In genomic region chr1:36902533-36903315, GRCm38 (mm10) we compare ENCODE assay signal across 16 mouse cellular contexts. TPM values are rescaled to one million over a fixed set of nuclear protein-coding genes. Genes with fewer than 3 reads are reported as not detected.
DNase-seq lines count a peak whose midpoint lies in the region; TF ChIP-seq lines count a peak whose summit lies in the region.
"Had no signal": no experiment of that assay in that cellular context is flagged by ENCODE, and none has a peak within 500 bp of the region (broad histone marks: within the 10 kb centered on the region; RNA-seq: fewer than 3 reads in every experiment).

No protein-coding gene starts in this region.

- H3K27ac ChIP-seq in gastrocnemius, adult 2 months, result peak overlapping the region; percentile 38; the same call in 1 of the 2 replicates
- peak overlapping the region; percentile 13; the same call in 1 of the 2 replicates for H3K27ac ChIP-seq in left cerebral cortex, adult 2 months
- H3K27ac ChIP-seq: heart, embryonic 15.5 days; limb, embryonic 13.5 days; neural tube, embryonic 12.5 days had no signal

- peak; percentile 31 for DNase-seq in gastrocnemius, adult 2 months
- DNase-seq in gastrocnemius, adult 8-10 months (ENCODE audit: low spot score in 2 of 2), result no peak
- no peak for DNase-seq in left cerebral cortex, adult 2 months (ENCODE audit: extremely low spot score in 1 of 2, low spot score in 2 of 2)
- no peak for DNase-seq in left cerebral cortex, postnatal 14 days (ENCODE audit: low spot score in 2 of 2)
- peak; percentile 97 for DNase-seq in brain, adult 2 months (ENCODE audit: low read depth, low spot score)
- peak; percentile 80 to 83 for DNase-seq in cerebellum, postnatal 10 days
- DNase-seq in adrenal gland, postnatal 14 days, result no peak
- DNase-seq in testis, postnatal 10 days (ENCODE audit: low spot score), result no peak
- DNase-seq: B cell, adult 2 months; embryo, embryonic 11 days; gastrocnemius, postnatal 10 days; kidney, adult 8-10 months; kidney, postnatal 4 days had no signal

- intact Hi-C loops in gastrocnemius, adult 2 months (cut with DNase I), result no loop called here
- intact Hi-C loops in left cerebral cortex, adult 2 months (cut with DNase I), result no loop called here
- intact Hi-C loops in left cerebral cortex, postnatal 14 days (cut with DNase I), result loop anchor here (5.0 kb wide), 1 partner anchor 60 kb away; no protein-coding TSS in a partner anchor

- H3K4me3 ChIP-seq in gastrocnemius, adult 2 months, result no peak overlapping the region
- H3K4me3 ChIP-seq in left cerebral cortex, adult 2 months, result no peak overlapping the region
- H3K4me3 ChIP-seq: heart, embryonic 15.5 days; limb, embryonic 13.5 days; neural tube, embryonic 12.5 days had no signal

- no peak for TF ChIP-seq CTCF in gastrocnemius, adult 2 months (IDR thresholded peaks at IDR 0.05)
- no peak for TF ChIP-seq CTCF in left cerebral cortex, adult 2 months (IDR thresholded peaks at IDR 0.05)

RNA-seq across cellular contexts. Expression of gene Tmem131, which starts 40.7 kb away (rescaled TPM):
- 10 to 100 TPM; 24.1 to 37.5 TPM for total RNA-seq in gastrocnemius, adult 2 months (2021)
- 10 to 100 TPM; 22.6 to 28.6 (median 27.4) TPM for total RNA-seq in gastrocnemius, adult 8-10 months (2022)
- 10 to 100 TPM; 53.6 to 61.1 TPM for total RNA-seq in left cerebral cortex, adult 2 months (2021)
- total RNA-seq in left cerebral cortex, postnatal 14 days (2021), result 10 to 100 TPM; 57.2 to 60.2 TPM
- 45.7 and 48.2 TPM in 2 replicates for total RNA-seq in adrenal gland, postnatal 14 days (2021)

Comparison
In these comparisons a context has a peak if more than half of its experiments do, and no peak if none do; other contexts are left out.
1. DNase-seq: peak in gastrocnemius, adult 2 months (single experiment), brain, adult 2 months (single experiment) and cerebellum, postnatal 10 days (2 of 2); none in gastrocnemius, adult 8-10 months (0 of 2), left cerebral cortex, adult 2 months (0 of 2), left cerebral cortex, postnatal 14 days (0 of 2), adrenal gland, postnatal 14 days (single experiment) and testis, postnatal 10 days (single experiment).